Mouse (Mus musculus) testis, adult 2 months (tissue): ENCODE measurements around the gene Pex14. TPM values are rescaled to one million over a fixed set of nuclear protein-coding genes. Genes with fewer than 3 reads are reported as not detected.

Experiments used
- H3K27ac ChIP-seq: fragments of 200-500 bp; 2 replicates; pipeline ENCODE4 v1.5.1; 2012; ENCODE audit warnings: low read depth, low read length; ENCODE audit not compliant: control insufficient read depth, insufficient read depth
- H3K27me3 ChIP-seq: fragments of 200-500 bp; 2 replicates; pipeline ENCODE4 v1.6.1; 2012; ENCODE audit warnings: mild to moderate bottlenecking, low read length, moderate library complexity; ENCODE audit not compliant: control insufficient read depth, insufficient read depth
- H3K36me3 ChIP-seq: fragments of 200-500 bp; 2 replicates; pipeline ENCODE4 v1.6.1; 2012; ENCODE audit warnings: mild to moderate bottlenecking, low read length; ENCODE audit not compliant: control insufficient read depth, insufficient read depth
- H3K4me1 ChIP-seq: fragments of 200-500 bp; 2 replicates; pipeline ENCODE4 v1.6.1; 2012; ENCODE audit warnings: low read length; ENCODE audit not compliant: control insufficient read depth, insufficient read depth
- H3K4me3 ChIP-seq: fragments of 200-500 bp; 2 replicates; pipeline ENCODE4 v1.5.1; 2012; ENCODE audit warnings: low read depth, mild to moderate bottlenecking, low read length, moderate library complexity, mixed read lengths; ENCODE audit not compliant: control insufficient read depth
- CTCF ChIP-seq: fragments of 200-500 bp; IDR thresholded peaks from 2 replicates; pipeline ENCODE4 v1.5.1; 2012; ENCODE audit warnings: low read depth, mild to moderate bottlenecking, inconsistent platforms, low read length, moderate library complexity; ENCODE audit not compliant: control insufficient read depth, insufficient read depth, insufficient replicate concordance
- POLR2A ChIP-seq: fragments of 200-500 bp; IDR thresholded peaks from 2 replicates; pipeline ENCODE4 v1.6.1; 2012; ENCODE audit warnings: low read depth, mild to moderate bottlenecking, inconsistent platforms, low read length, moderate library complexity; ENCODE audit not compliant: control insufficient read depth
- polyA plus RNA-seq: library from polyadenylated mRNA; depleted of rRNA; stranded (reverse); fragments of >200 nt; gene quantifications from 2 replicates; pipeline ENCODE4 v1.2.3, GENCODE M21; 2012; rRNA removed

Gene Pex14
- 20.5 and 22.9 TPM in 2 replicates for polyA plus RNA-seq

- Histone ChIP-seq H3K4me1 (peaks cover 9% of the 10 kb centered on the region), H3K27ac (peak within 1 kb of the TSS; percentile 51), H3K27me3 (no peaks in the 10 kb centered on the region), H3K4me3 (peak within 1 kb of the TSS; percentile 94), H3K36me3 (no peaks in the 10 kb centered on the region)
- TF ChIP-seq CTCF (no peak), POLR2A (peak; percentile 88)
Observed at GRCm38 (mm10) chr4:149099369-149100017, at the start of gene Pex14. Gene Pex14, minus strand, starts transcription at chr4:149099876.

GRCm38 (mm10) chr4:149149196-149149595 is 49.5 kb upstream of the Pex14 start:
- TF ChIP-seq CTCF = no peak
- Histone ChIP-seq H3K4me1 (peaks cover 8% of the 10 kb centered on the region), H3K27me3 (no peaks in the 10 kb centered on the region), H3K4me3 (no peak overlapping the region), H3K27ac (no peak overlapping the region), H3K36me3 (no peaks in the 10 kb centered on the region)

GRCm38 (mm10) chr4:149148084-149148483 is 48.4 kb upstream of the Pex14 start:
- TF ChIP-seq CTCF = no peak
- TF ChIP-seq POLR2A = no peak
- Histone ChIP-seq H3K36me3 (no peaks in the 10 kb centered on the region), H3K27me3 (no peaks in the 10 kb centered on the region), H3K27ac (no peak overlapping the region), H3K4me1 (peaks cover 8% of the 10 kb centered on the region), H3K4me3 (no peak overlapping the region)

- Histone ChIP-seq H3K27ac (no peak overlapping the region), H3K4me1 (peaks cover 8% of the 10 kb centered on the region), H3K4me3 (no peak overlapping the region), H3K36me3 (no peaks in the 10 kb centered on the region), H3K27me3 (no peaks in the 10 kb centered on the region)
- no peak for TF ChIP-seq CTCF
- TF ChIP-seq POLR2A = no peak
Observed at GRCm38 (mm10) chr4:149147528-149147927, 47.9 kb upstream of the Pex14 start.

GRCm38 (mm10) chr4:149145151-149145550 is 45.5 kb upstream of the Pex14 start:
- TF ChIP-seq POLR2A = no peak
- TF ChIP-seq CTCF = no peak
- Histone ChIP-seq H3K4me1 (peaks cover 8% of the 10 kb centered on the region), H3K27ac (no peak overlapping the region)

GRCm38 (mm10) chr4:149144459-149144858 is 44.8 kb upstream of the Pex14 start:
- Histone ChIP-seq H3K4me3 (no peak overlapping the region), H3K27ac (no peak overlapping the region), H3K4me1 (peaks cover 8% of the 10 kb centered on the region), H3K27me3 (no peaks in the 10 kb centered on the region), H3K36me3 (no peaks in the 10 kb centered on the region)
- peak; percentile 75; the same call in 1 of the 2 replicates for TF ChIP-seq CTCF
- TF ChIP-seq POLR2A = no peak

More at GRCm38 (mm10) chr4:149145151-149145550, 45.5 kb upstream of the Pex14 start:
- no peaks in the 10 kb centered on the region for H3K27me3 ChIP-seq
- H3K4me3 ChIP-seq = no peak overlapping the region
- H3K36me3 ChIP-seq = no peaks in the 10 kb centered on the region

- H3K36me3 ChIP-seq = no peaks in the 10 kb centered on the region
- TF ChIP-seq POLR2A (no peak), CTCF (no peak)
- H3K27ac ChIP-seq = no peak overlapping the region
- H3K4me1 ChIP-seq = peaks cover 8% of the 10 kb centered on the region
- no peaks in the 10 kb centered on the region for H3K27me3 ChIP-seq
- no peak overlapping the region for H3K4me3 ChIP-seq
Observed at GRCm38 (mm10) chr4:149143594-149143993, 43.9 kb upstream of the Pex14 start.

GRCm38 (mm10) chr4:149138515-149138914 is 38.8 kb upstream of the Pex14 start:
- Histone ChIP-seq H3K27ac (no peak overlapping the region), H3K36me3 (no peaks in the 10 kb centered on the region), H3K4me1 (peaks cover 7% of the 10 kb centered on the region), H3K27me3 (no peaks in the 10 kb centered on the region), H3K4me3 (no peak overlapping the region)
- no peak for TF ChIP-seq CTCF
- no peak for TF ChIP-seq POLR2A
